Mouse (Mus musculus) adrenal gland, adult 8-10 months (tissue): ENCODE measurements around the gene Cxcl14. TPM values are rescaled to one million over a fixed set of nuclear protein-coding genes. Genes with fewer than 3 reads are reported as not detected.

Experiments used
- DNase-seq: peaks from one replicate; pipeline ENCODE4 v3.0.0; 2022
- total RNA-seq, 4 experiments: library from RNA; stranded (reverse); gene quantifications; 2 replicates each; pipeline ENCODE4 v1.2.4; 2022

Cxcl14 gene
- total RNA-seq, result 10 to 100 TPM; 63.0 to 86.6 (median 76.1) TPM

GRCm38 (mm10) chr13:56295943-56296658, at the start of gene Cxcl14:
Cxcl14 (minus strand) TSS chr13:56296551.
- peak; percentile 58 for DNase-seq

DNA sequence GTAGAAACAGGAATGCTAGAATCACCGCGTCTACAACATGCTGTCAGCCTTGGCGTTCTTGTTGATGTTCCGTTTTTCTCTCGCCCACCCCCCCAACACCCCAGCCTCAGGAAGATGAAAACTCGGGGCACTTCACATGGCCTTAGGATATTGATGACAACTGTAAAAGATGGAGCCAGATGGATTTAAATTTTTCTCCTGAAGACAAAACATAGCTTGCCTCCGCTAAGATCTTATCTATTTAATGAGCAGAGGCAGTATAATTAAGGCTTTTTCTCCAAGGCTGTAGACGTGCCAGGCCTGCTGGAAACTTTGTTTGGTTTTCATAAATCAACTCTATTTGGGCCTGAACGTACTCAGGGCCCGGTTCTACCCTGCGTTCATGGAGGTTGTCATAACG, 48.0 kb upstream of the Cxcl14 start:
- DNase-seq, result no peak

DNA sequence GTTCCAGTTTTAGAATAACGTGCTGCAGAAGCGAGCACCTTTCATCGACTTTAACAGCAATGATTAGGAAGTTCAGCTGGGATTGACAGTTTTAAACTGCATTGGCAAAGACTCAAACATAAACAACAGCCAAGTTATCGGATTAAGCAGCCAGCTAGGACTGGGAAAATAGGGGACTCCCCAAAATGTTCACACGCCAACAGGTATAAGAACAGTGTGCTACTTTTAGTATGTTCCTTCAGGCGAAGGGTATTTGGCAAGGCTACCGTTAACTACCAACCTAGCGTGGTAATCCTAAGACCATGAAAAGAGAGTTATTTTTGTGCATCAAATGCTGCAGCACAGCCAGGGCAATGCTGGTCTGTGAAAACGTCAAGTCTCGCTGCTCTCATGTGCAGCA, 46.1 kb upstream of the Cxcl14 start:
- no peak for DNase-seq

GRCm38 (mm10) chr13:56340513-56340912, 44.2 kb upstream of the Cxcl14 start:
- no peak for DNase-seq

DNA sequence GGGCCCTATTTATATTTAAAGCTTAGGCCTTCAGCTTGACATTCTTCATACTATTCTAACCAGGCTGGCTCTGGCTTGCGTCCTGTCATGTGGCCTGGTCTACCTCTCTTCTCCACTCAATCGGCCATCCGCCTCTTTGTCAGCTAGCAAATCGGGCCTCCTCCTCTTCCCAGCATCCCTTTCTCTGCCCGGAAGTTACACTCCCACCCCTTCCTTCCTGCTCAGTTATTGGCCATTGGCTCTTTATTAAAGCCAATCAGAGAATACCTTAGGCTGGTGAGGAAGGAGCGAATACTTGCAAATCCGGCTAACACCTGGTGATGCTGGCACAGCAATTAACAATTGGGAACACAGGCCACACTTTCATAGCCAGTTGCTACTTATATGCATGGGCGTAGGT, 43.5 kb upstream of the Cxcl14 start:
- no peak for DNase-seq

- DNase-seq, result no peak
Measured at GRCm38 (mm10) chr13:56336982-56337381, 40.6 kb upstream of the Cxcl14 start.

DNA sequence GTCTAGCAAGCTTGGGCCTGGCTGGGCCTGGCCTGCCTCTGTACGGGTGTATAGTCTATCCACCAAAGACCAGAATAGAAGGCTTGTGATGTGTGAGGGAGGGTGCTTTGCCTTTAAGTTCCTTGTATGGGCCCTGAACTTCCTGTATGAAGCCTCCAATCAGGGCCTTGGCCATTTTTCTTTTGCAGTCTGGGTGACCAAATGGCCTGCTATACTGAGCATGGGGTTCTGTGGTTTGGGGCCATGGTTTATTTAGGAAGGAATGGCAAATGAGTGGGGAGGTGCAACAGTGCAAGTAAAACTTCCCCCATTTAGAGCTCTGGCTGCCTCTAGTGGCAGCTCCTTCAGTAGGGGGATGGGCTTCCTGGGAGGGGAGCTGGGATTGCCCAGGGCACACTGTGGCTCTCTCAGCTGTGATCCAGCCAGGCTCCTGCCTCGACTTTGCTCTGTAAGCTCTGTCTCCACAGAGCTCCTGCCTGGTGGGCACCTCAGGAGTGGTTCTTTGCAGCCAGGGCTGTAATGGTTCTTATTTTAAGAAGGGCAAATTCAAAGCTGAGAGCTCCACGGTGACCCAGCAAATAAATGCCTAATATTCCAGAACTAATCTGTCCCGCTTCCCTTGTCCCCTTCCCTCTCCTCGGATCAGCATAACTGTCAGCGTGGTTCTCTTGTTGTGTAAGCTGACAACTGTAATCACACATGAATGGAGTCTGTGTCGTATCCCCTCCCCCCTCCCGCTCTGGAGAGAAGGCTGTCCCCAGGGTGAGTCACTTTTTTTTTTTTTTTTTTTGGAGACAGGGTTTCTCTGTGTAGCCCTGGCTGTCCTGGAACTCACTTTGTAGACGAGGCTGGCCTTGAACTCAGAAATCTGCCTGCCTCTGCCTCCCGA, 38.7 kb upstream of the Cxcl14 start:
- no peak for DNase-seq

- no peak for DNase-seq
Measured at GRCm38 (mm10) chr13:56334236-56334635, 37.9 kb upstream of the Cxcl14 start.

DNA sequence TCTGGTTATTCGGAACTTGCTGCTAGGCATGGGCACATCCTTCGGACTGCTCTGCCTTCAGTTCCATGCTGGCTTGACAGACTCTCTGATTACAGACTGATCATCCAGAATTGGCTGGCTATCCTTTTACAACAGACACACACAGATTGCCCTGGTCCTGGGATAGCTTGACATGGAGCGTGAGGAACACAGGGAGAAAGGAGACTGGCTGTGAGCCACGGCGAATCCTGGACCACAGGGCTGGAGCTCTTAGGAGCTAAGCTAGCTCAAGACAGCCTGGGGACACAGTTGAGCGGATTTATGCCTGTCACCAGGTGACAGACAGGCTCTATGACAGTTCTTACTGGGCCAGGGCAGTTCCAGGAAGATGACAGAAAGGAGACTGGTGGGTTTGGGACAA, 36.0 kb upstream of the Cxcl14 start:
- DNase-seq, result no peak

DNA sequence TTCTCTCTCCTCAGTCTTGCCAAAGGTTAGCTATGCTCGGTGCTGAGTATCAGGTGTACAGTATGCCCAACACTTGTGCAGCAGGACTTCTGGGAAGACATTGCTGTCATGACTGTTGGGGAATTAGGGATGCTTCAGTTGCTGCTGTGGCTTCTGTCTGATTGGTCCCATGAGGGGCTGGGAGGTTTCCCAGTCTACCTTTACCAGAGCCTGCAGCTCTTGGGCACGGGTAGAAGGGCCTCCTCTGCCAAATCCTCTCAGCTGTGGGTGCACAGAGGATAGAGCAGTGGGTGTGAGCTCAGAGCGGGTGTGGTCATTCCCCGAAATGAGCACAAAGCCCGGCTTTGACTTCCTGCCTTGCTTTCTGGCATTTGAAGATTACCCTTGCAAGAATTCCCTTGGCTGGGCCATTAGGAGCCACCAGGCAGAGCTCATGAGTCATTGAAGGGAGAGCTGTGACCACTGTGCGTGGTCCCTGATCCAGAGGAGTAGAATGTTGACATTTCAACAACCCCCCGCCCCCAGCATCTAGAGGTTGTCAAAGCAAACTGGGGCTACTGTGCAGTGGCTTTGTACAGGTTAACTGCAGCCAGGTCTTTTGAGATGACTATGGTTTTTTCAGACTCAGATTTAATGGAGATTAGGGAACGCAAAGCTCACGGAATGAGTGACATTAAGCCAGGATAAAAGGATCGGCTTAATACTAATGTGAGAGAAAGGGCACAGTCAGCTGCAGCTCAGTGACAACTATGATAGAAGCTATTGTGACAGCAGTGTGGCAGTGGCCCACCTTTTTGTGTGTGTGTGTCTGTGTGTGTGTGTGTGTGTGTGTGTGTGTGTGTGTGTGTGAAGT, 34.5 kb upstream of the Cxcl14 start:
- no peak for DNase-seq

DNA sequence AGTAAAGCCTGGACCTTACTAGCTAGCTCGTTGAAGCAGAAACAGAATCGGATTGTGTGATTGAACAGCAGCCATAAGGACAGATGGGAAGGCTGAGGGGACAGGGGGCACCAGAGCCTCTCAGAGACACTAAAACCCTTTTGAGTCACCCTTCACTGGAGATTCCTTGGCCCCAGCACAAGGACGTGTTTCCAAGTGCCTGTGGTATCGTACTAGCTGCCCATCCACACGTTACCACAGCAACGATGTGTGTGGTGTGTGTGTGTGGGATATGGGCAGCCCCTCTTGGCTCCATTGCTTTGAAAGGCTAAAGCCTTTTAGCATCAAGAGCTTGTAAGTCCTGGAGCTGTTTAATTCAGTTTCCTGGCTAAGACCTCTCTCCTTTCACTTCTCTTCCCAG, 33.4 kb upstream of the Cxcl14 start:
- DNase-seq, result no peak

GRCm38 (mm10) chr13:56329165-56329564, 32.8 kb upstream of the Cxcl14 start:
- DNase-seq, result no peak

GRCm38 (mm10) chr13:56327779-56328178, 31.4 kb upstream of the Cxcl14 start:
- no peak for DNase-seq

DNA sequence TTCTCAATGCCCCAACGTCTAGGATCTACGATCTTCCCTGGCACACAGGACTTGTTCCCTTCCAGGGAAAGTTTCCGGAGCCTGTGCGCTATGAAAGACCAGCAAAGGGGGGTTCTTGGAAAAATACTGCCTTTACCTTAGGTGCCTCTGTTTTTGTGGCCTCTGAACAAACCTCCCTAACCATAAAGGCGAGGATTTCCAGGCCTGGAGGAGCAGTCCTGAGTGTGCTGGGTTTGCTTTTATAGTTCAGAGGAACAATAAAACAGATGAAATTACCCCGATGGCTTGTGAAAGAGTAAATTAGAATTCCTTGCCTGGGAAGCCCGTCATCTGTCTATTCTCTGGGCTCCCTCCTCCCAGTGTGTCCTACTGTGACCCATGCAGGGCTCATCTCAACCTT, 25.3 kb upstream of the Cxcl14 start:
- no peak for DNase-seq

GRCm38 (mm10) chr13:56316930-56317329, 20.6 kb upstream of the Cxcl14 start:
- DNase-seq, result no peak

DNA sequence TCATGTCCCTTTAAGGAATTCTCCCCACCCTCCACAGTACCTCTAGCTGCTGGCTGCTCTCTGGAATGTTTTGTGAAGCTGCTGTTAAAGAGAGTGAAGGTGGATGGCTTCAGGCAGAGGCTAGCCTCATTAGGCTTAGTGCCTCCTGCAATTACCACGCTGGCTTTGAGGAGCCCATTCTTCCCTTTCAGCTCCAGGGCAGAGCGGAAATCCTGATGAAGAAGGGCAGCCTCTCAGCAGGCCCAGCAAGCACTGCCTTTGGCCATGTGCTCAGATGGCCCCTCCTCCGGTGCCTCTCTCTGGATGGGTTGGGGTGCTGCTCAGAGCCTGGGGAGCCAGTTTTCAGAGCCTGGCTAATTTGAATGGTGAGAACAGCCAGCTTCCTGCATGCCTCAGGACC, 18.9 kb upstream of the Cxcl14 start:
- no peak for DNase-seq

- DNase-seq, result no peak
Measured at GRCm38 (mm10) chr13:56305058-56305457, 8.7 kb upstream of the Cxcl14 start.

GRCm38 (mm10) chr13:56304453-56304852, 8.1 kb upstream of the Cxcl14 start:
- no peak for DNase-seq

DNA sequence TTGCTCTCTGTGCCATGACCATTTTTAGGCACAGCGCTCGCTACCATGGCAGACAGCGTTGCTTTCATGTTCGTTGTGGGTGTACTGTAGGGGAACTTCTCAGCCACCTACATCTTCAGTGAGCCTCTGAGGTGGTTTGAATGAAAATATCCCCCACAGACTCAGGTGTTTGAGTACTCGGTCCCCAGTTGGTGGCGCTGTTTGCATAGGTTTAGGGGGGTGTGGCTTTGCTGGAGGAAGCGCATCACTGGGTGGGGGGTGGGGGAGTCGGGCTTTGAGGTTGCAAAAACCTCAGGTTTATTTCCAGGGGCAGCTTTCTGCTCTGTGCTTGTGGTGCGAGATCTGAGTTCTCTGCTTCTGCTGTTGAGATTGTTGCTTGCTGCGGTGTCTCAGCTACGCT, 3.0 kb upstream of the Cxcl14 start:
- DNase-seq, result no peak

DNA sequence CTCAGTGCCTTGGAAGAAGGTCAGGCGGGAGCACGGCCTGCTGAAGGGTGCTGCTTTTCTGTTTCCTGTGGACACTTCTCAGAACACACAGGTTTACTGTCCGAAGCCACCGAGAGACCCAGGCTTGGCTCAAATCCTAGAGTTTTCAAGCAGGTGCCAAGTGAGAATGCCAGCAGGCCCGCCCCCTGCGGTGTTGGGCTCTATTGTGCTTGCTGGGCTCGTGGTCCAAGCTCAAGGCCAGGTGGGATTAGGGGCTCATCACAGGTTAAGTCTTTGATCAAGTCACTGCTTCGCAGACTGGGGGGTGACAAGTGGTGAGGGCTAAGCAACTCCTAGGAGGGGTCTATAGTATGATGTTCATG, 289 bp upstream of the Cxcl14 start:
- no peak for DNase-seq

DNA sequence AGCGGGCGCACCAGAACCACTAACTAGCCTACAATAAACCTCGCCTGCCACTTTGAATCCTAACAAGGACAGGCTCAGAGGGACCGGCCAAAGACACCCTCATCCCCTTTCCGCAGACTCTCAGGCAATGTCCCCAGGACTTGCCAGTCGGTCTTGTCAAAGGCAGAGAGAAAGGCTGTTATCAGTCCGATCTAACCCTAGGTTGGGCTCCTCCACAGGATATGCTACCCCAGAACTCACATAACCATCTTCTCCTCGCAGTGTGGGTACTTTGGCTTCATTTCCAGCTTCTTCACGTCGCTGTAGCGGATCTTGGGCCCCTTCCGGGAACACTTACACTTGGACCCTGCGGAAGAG, 787 bp downstream of the Cxcl14 start:
- DNase-seq, result no peak

GRCm38 (mm10) chr13:56294908-56295307, 1.4 kb downstream of the Cxcl14 start:
- no peak for DNase-seq

DNA sequence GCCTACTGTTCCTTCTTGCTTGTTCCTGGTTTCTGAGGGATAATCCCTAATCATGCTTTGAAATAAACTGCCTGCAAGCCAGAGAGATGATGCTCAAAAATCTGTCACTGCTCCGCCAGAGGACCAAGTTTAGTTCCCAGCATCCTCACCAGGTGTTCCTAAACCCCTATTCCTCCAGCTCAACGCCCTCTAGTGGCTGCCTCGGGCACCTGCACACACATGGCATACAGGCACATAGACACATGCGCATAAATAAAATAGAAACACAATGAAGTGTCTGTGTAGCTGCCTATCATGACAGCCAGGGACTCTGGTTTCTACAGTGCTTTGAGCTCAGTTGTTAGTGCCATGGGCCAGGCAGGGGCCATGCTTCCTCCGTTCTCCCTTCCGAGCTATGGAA, 6.4 kb downstream of the Cxcl14 start:
- no peak for DNase-seq
